Mouse (Mus musculus) granulocyte monocyte progenitor cell, adult 5-6 weeks (primary cell): ENCODE measurements at regions not wholly inside any gene's neighbourhood (a gene's known extent, or its start where the extent isn't known, plus 50 kb on each side); places are given as distances from the start of the nearest gene placed in this dataset.

Source experiments
- ATAC-seq: replicated peaks from 2 replicates; pipeline ENCODE4 v1.8.0; 2016; ENCODE audit warnings: mild to moderate bottlenecking, moderate TSS enrichment, inconsistent platforms; ENCODE audit not compliant: poor library complexity, severe bottlenecking

- ATAC-seq, result no peak
These were observed 698.9 kb upstream of the 4930412O13Rik start for GRCm38 (mm10) chr2:9182127-9182526.

- ATAC-seq, result peak; percentile 88
These were observed 696.8 kb upstream of the 4930412O13Rik start for GRCm38 (mm10) chr2:9184243-9184642.

- no peak for ATAC-seq
These were observed 695.1 kb upstream of the 4930412O13Rik start for GRCm38 (mm10) chr2:9185780-9186483.

GRCm38 (mm10) chr2:9193195-9193594 lies 687.9 kb upstream of the 4930412O13Rik start:
- no peak for ATAC-seq

GRCm38 (mm10) chr2:9197025-9197424 lies 684.0 kb upstream of the 4930412O13Rik start:
- no peak for ATAC-seq

DNA sequence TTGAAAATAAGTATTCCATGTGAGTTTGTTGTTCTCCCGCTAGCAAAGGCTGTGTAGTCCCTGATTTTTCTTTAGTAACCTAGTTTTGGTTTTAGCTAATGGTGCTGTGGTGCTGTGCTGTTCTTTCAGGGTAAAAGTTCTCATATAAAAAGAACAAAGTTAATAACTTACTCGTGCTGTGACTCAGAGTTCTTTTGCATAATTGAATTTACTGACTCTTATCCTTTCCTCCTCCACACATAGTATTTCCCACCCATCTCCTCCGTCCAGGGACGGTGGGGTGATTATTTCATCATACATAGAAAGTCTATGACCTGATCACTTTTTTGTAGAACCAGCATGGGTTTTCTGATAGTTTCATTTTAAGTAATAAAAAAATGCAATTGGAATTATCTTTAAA lies 673.1 kb upstream of the 4930412O13Rik start:
- no peak for ATAC-seq
